Mouse (Mus musculus) small intestine, adult 2 months (tissue): ENCODE data around the gene Diexf. TPM values are rescaled to one million over a fixed set of nuclear protein-coding genes. Genes with fewer than 3 reads are reported as not detected.
A peak's percentile ranks its signal among the peaks of the same experiment; 100 is the strongest.

Experiments used
- H3K27ac ChIP-seq: fragments of 200-500 bp; 2 replicates; pipeline ENCODE4 v1.5.1; 2012; ENCODE audit warnings: low read depth, low read length, control low read depth, inconsistent platforms; ENCODE audit not compliant: insufficient read depth
- H3K27me3 ChIP-seq: fragments of 200-500 bp; 2 replicates; pipeline ENCODE4 v1.6.1; 2012; ENCODE audit warnings: mild to moderate bottlenecking, moderate library complexity, low read length, inconsistent platforms; ENCODE audit not compliant: control insufficient read depth, insufficient read depth
- H3K36me3 ChIP-seq: fragments of 200-500 bp; 2 replicates; pipeline ENCODE4 v1.6.1; 2012; ENCODE audit warnings: mild to moderate bottlenecking, low read length, control low read depth, inconsistent platforms; ENCODE audit not compliant: control insufficient read depth, insufficient read depth
- H3K4me1 ChIP-seq: fragments of 200-500 bp; 2 replicates; pipeline ENCODE4 v1.6.1; 2012; ENCODE audit warnings: low read length, inconsistent platforms, mixed read lengths; ENCODE audit not compliant: control insufficient read depth, insufficient read depth, insufficient read length
- H3K4me3 ChIP-seq: fragments of 200-500 bp; 2 replicates; pipeline ENCODE4 v1.5.1; 2012; ENCODE audit warnings: low read depth, mild to moderate bottlenecking, control low read depth, inconsistent platforms, low read length, moderate library complexity
- CTCF ChIP-seq: fragments of 200-500 bp; IDR thresholded peaks from 2 replicates; pipeline ENCODE4 v1.5.1; 2012; ENCODE audit warnings: low read depth, mild to moderate bottlenecking, control low read depth, inconsistent platforms, low read length, moderate library complexity, mixed read lengths; ENCODE audit not compliant: insufficient replicate concordance, insufficient read length; ENCODE audit errors: extremely low read depth
- POLR2A ChIP-seq: fragments of 200-500 bp; IDR thresholded peaks from 2 replicates; pipeline ENCODE4 v1.6.1; 2012; ENCODE audit warnings: low read depth, mild to moderate bottlenecking, control low read depth, inconsistent platforms, low read length, moderate library complexity
- WGBS: fragments of 180-500 bp; shearing (Covaris S2); methylation state at CpG from one replicate; pipeline ENCODE4 v1.1.7; 2018; 5-methylcytosine and 5-hydroxymethylcytosine counted together
- polyA plus RNA-seq: library from polyadenylated mRNA; depleted of rRNA; stranded (reverse); fragments of >200 nt; gene quantifications from 2 replicates; pipeline ENCODE4 v1.2.3, GENCODE M21; 2012

The Diexf gene
- polyA plus RNA-seq, 1 experiment = 5.5 TPM

GRCm38 (mm10) chr1:193138087-193138486 lies 8.0 kb upstream of the Diexf start:
- no peaks in the 10 kb centered on the region for H3K27me3 ChIP-seq
- TF ChIP-seq POLR2A (no peak), CTCF (no peak)
- H3K4me3 ChIP-seq = no peak overlapping the region
- no peak overlapping the region for H3K27ac ChIP-seq
- WGBS = 56% methylated on average over 7 of the region's 7 CpGs
- no peaks in the 10 kb centered on the region for H3K4me1 ChIP-seq
- no peaks in the 10 kb centered on the region for H3K36me3 ChIP-seq

- no peaks in the 10 kb centered on the region for H3K27me3 ChIP-seq
- H3K4me1 ChIP-seq = peaks cover 2% of the 10 kb centered on the region; the same call in 1 of the 2 replicates
- TF ChIP-seq POLR2A (no peak), CTCF (no peak)
- H3K4me3 ChIP-seq = no peak overlapping the region
- no peak overlapping the region for H3K27ac ChIP-seq
- no peaks in the 10 kb centered on the region for H3K36me3 ChIP-seq
- 93% methylated on average over 1 of the region's 1 CpGs for WGBS
Observed at GRCm38 (mm10) chr1:193133726-193134125, 3.7 kb upstream of the Diexf start.

GRCm38 (mm10) chr1:193132385-193132784 lies 2.3 kb upstream of the Diexf start:
- Histone ChIP-seq H3K36me3 (peaks cover 2% of the 10 kb centered on the region; the same call in 1 of the 2 replicates), H3K27me3 (no peaks in the 10 kb centered on the region), H3K27ac (no peak overlapping the region), H3K4me3 (no peak overlapping the region), H3K4me1 (peaks cover 2% of the 10 kb centered on the region; the same call in 1 of the 2 replicates)
- TF ChIP-seq POLR2A (no peak), CTCF (no peak)

GRCm38 (mm10) chr1:193131311-193131948 lies 1.4 kb upstream of the Diexf start:
- Histone ChIP-seq H3K4me3 (no peak overlapping the region), H3K4me1 (peaks cover 2% of the 10 kb centered on the region; the same call in 1 of the 2 replicates), H3K36me3 (peaks cover 3% of the 10 kb centered on the region; the same call in 1 of the 2 replicates), H3K27me3 (no peaks in the 10 kb centered on the region), H3K27ac (peak overlapping the region; percentile 50)
- 28% methylated on average over 6 of the region's 6 CpGs for WGBS
- TF ChIP-seq CTCF = no peak
- no peak for TF ChIP-seq POLR2A

- H3K4me3 ChIP-seq = no peak overlapping the region
- 25% methylated on average over 8 of the region's 8 CpGs for WGBS
Observed at GRCm38 (mm10) chr1:193130839-193131238, 767 bp upstream of the Diexf start.

GRCm38 (mm10) chr1:193130456-193130825 lies 369 bp upstream of the Diexf start:
- Histone ChIP-seq H3K27me3 (no peaks in the 10 kb centered on the region), H3K27ac (peak overlapping the region; percentile 21; the same call in 1 of the 2 replicates), H3K4me1 (peaks cover 2% of the 10 kb centered on the region; the same call in 1 of the 2 replicates), H3K36me3 (peaks cover 3% of the 10 kb centered on the region; the same call in 1 of the 2 replicates), H3K4me3 (peak overlapping the region; percentile 45)
- 17% methylated on average over 11 of the region's 11 CpGs for WGBS
- TF ChIP-seq POLR2A (no peak), CTCF (no peak)

More at GRCm38 (mm10) chr1:193130839-193131238, 767 bp upstream of the Diexf start:
- TF ChIP-seq CTCF (no peak), POLR2A (no peak)
- Histone ChIP-seq H3K27ac (peak overlapping the region; percentile 21), H3K27me3 (no peaks in the 10 kb centered on the region), H3K4me1 (peaks cover 2% of the 10 kb centered on the region; the same call in 1 of the 2 replicates), H3K36me3 (peaks cover 3% of the 10 kb centered on the region; the same call in 1 of the 2 replicates)

GRCm38 (mm10) chr1:193129321-193129720 lies 751 bp downstream of the Diexf start:
- H3K36me3 ChIP-seq = peaks cover 3% of the 10 kb centered on the region; the same call in 1 of the 2 replicates
- H3K4me1 ChIP-seq = peaks cover 2% of the 10 kb centered on the region; the same call in 1 of the 2 replicates
- no peak for TF ChIP-seq CTCF
- no peak for TF ChIP-seq POLR2A
- H3K27me3 ChIP-seq = no peaks in the 10 kb centered on the region
- H3K4me3 ChIP-seq = peak overlapping the region; percentile 94
- 12% methylated on average over 5 of the region's 5 CpGs for WGBS
- H3K27ac ChIP-seq = peak overlapping the region; percentile 29; the same call in 1 of the 2 replicates
